Mouse (Mus musculus): ENCODE measurements at regions not wholly inside any gene's neighbourhood (a gene's known extent, or its start where the extent isn't known, plus 50 kb on each side); places are given as distances from the start of the nearest gene placed in this dataset.

DNA sequence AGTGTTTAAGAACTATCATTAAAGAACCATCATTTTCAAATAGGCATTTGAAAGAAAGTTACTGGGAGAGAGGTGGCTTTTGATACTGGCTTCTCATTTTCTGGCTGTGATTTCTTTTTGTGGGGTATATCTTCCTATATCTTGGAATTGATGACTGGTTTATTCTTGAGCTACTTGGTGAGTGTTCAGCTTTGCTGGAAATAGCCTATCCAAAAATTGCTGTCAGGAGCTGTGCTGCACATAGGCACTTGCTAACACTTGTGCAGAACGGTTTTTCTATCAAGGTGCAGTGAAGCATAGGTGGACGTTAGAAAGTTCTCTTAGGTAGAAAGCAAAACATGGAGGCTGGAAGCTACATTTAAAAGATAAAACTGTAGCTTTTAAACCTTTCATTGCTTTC, 108.9 kb upstream of the Tmem72 start:
- Histone ChIP-seq H3K9me3 (ENCODE audit: control insufficient read depth, low read length) (no peaks in the 10 kb centered on the region), H3K4me2 (ENCODE audit: low read length) (no peak overlapping the region), H3K27me3 (replicated peaks; ENCODE audit: control insufficient read depth, insufficient read depth, low read length) (no peaks in the 10 kb centered on the region), H3K27ac (ENCODE audit: low read depth) (no peak overlapping the region), H3K9ac (ENCODE audit: low read length) (no peak overlapping the region), H3K4me1 (replicated peaks; ENCODE audit: control insufficient read depth, insufficient read depth, low read length) (peaks cover 8% of the 10 kb centered on the region; the same call in 1 of the 2 replicates), H3K36me3 (ENCODE audit: control insufficient read depth, insufficient read depth, low read length) (no peaks in the 10 kb centered on the region), H3K4me3 (ENCODE audit: low read depth, low read length) (no peak overlapping the region)
- no peak for DNase-seq (ENCODE audit: low spot score)
- no peak for ATAC-seq (replicated peaks; ENCODE audit: low FRiP score, low TSS enrichment, low read depth)
- WGBS, result 91% methylated on average over 2 of the region's 2 CpGs

DNA sequence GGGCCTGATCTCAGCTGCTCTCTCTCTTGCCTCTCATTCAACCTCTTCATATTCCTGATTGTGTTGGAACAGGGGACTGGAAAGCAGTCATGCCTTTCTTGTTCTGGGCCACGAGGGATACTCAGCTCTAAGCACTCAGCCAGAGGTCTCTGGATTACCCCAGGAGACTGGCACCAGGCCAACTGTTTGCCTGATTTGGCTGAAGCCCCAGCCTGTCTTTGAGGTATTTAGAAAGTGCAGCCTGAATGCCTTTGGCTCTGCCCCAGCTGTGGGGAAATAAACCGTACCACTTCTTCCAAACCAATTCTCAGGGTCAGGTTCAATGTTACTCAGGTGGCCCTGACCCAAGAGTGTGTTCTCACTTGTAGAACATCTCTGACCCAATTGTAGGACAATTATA, 112.6 kb upstream of the Tmem72 start:
- 34% methylated on average over 2 of the region's 2 CpGs for WGBS
- no peak for ATAC-seq (replicated peaks; ENCODE audit: low FRiP score, low TSS enrichment, low read depth)
- H3K27me3 ChIP-seq (replicated peaks; ENCODE audit: control insufficient read depth, insufficient read depth, low read length), result no peaks in the 10 kb centered on the region

DNA sequence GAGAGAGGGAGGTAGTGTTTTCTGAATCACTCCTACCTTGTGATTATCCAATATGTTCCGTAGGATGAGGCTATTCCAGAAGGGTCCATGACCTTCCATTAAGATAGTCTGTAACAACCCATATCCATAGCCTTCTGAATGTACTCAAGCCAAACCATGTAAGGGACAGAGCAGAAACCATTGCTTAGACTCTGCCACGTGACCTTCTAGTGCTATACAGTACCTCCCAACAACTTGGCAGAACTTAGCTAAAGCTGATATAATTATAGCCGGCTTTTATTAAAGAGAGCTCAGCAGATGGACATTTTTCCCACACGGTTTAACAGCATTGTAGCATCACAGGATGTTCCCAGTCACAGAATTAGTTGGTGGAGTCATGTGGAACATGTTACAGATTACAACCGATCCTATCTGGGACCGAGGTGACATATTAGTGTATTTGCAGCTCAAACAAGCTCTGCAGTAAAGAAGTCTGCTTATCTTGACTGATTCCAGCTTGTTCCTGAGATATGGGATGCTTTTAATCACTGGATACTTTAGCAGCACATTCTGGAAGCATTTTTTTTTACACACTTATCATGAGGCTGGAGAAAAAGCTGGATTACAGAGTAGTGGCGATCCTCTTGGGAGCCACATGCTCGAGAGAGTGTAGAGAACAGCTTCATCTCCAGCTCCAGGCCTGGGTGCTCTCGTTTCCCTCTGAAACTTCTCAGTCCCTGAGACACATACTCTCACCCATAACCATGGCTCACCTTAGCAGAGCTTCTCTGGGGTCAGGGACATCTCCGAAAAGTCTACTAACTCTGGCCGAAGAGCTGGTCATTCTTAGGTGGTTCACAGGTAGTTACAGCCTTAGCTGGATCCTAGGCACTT, 129.5 kb upstream of the Tmem72 start:
- H3K9ac ChIP-seq (ENCODE audit: low read length), result no peak overlapping the region
- 60% methylated on average over 11 of the region's 11 CpGs for WGBS
- no peaks in the 10 kb centered on the region for H3K36me3 ChIP-seq (ENCODE audit: control insufficient read depth, insufficient read depth, low read length)
- H3K4me3 ChIP-seq (ENCODE audit: low read depth, low read length), result no peak overlapping the region
- H3K4me1 ChIP-seq (replicated peaks; ENCODE audit: control insufficient read depth, insufficient read depth, low read length), result no peaks in the 10 kb centered on the region
- H3K9me3 ChIP-seq (ENCODE audit: control insufficient read depth, low read length), result no peaks in the 10 kb centered on the region
- DNase-seq (ENCODE audit: low spot score) (no peak), ATAC-seq (replicated peaks; ENCODE audit: low FRiP score, low TSS enrichment, low read depth) (peak; percentile 47; the same call in 1 of the 2 replicates)
- H3K27ac ChIP-seq (ENCODE audit: low read depth), result no peak overlapping the region; the same call in 1 of the 2 replicates
- no peaks in the 10 kb centered on the region for H3K27me3 ChIP-seq (replicated peaks; ENCODE audit: control insufficient read depth, insufficient read depth, low read length)
- no peak overlapping the region for H3K4me2 ChIP-seq (ENCODE audit: low read length)

More for the DNA sequence above, 112.6 kb upstream of the Tmem72 start:
- DNase-seq (ENCODE audit: low spot score), result peak; percentile 55
- Histone ChIP-seq H3K9ac (ENCODE audit: low read length) (no peak overlapping the region), H3K27ac (ENCODE audit: low read depth) (no peak overlapping the region), H3K4me3 (ENCODE audit: low read depth, low read length) (no peak overlapping the region), H3K4me2 (ENCODE audit: low read length) (no peak overlapping the region), H3K36me3 (ENCODE audit: control insufficient read depth, insufficient read depth, low read length) (no peaks in the 10 kb centered on the region), H3K9me3 (ENCODE audit: control insufficient read depth, low read length) (no peaks in the 10 kb centered on the region), H3K4me1 (replicated peaks; ENCODE audit: control insufficient read depth, insufficient read depth, low read length) (0 out of 2 replicates have a peak, but pooled peaks cover 4% of the 10 kb centered on the region)

DNA sequence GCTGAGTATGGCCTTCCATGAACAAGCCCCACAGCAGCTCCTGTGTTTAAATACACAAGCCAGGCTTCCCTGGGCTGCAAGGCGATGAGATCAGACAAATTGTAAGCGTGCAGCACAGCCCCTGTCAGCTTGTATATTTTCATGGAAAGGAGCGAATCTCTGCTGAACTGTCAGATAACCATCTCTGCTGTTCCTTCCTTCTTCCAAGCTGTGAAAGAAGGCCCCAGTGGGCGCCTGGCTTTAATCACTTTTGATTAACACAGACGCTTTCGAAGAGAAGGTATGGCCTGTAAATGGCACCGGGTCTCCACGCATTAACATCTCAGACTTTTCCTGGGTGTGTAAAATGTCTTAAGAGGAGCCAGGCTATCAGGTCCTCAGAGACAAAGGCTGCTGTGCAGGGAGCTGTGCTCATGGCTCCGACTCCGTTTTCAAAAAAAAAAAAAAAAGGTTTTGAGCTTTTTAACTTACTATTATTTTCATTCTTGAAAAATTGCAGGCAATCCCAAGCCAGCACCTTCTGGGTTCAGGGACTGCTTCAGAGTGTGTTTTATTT, 131.9 kb upstream of the Tmem72 start:
- Histone ChIP-seq H3K4me1 (replicated peaks; ENCODE audit: control insufficient read depth, insufficient read depth, low read length) (no peaks in the 10 kb centered on the region), H3K4me2 (ENCODE audit: low read length) (no peak overlapping the region), H3K9me3 (ENCODE audit: control insufficient read depth, low read length) (no peaks in the 10 kb centered on the region), H3K9ac (ENCODE audit: low read length) (no peak overlapping the region), H3K27me3 (replicated peaks; ENCODE audit: control insufficient read depth, insufficient read depth, low read length) (no peaks in the 10 kb centered on the region), H3K27ac (ENCODE audit: low read depth) (peak overlapping the region; percentile 54), H3K36me3 (ENCODE audit: control insufficient read depth, insufficient read depth, low read length) (no peaks in the 10 kb centered on the region), H3K4me3 (ENCODE audit: low read depth, low read length) (no peak overlapping the region)
- WGBS, result 30% methylated on average over 10 of the region's 10 CpGs
- peak; percentile 71 for ATAC-seq (replicated peaks; ENCODE audit: low FRiP score, low TSS enrichment, low read depth)
- DNase-seq (ENCODE audit: low spot score), result peak; percentile 58

DNA sequence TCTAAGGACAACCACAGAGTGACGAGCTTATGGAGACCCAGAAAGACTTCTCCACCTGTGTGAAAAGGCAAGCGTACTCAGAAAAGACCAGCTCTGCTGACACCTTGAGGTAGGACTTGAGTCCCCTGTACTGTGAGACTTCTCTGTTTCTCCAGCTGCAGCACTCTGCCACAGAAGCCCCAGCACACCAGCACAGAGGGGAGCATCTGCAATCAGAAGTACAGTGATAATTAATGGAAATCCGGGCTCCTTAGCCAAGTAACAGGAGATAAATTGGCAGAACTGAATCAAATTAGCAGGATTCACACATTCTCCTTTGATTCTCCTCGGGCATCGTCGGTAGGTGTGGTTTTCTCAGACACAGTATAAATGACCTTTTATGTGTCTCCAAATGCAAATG, 137.3 kb upstream of the Tmem72 start:
- Histone ChIP-seq H3K9me3 (ENCODE audit: control insufficient read depth, low read length) (no peaks in the 10 kb centered on the region), H3K27me3 (replicated peaks; ENCODE audit: control insufficient read depth, insufficient read depth, low read length) (no peaks in the 10 kb centered on the region), H3K36me3 (ENCODE audit: control insufficient read depth, insufficient read depth, low read length) (no peaks in the 10 kb centered on the region), H3K27ac (ENCODE audit: low read depth) (no peak overlapping the region), H3K4me1 (replicated peaks; ENCODE audit: control insufficient read depth, insufficient read depth, low read length) (no peaks in the 10 kb centered on the region), H3K4me2 (ENCODE audit: low read length) (no peak overlapping the region), H3K9ac (ENCODE audit: low read length) (no peak overlapping the region), H3K4me3 (ENCODE audit: low read depth, low read length) (no peak overlapping the region)
- ATAC-seq (replicated peaks; ENCODE audit: low FRiP score, low TSS enrichment, low read depth) (no peak), DNase-seq (ENCODE audit: low spot score) (no peak)
- 77% methylated on average over 6 of the region's 6 CpGs for WGBS

DNA sequence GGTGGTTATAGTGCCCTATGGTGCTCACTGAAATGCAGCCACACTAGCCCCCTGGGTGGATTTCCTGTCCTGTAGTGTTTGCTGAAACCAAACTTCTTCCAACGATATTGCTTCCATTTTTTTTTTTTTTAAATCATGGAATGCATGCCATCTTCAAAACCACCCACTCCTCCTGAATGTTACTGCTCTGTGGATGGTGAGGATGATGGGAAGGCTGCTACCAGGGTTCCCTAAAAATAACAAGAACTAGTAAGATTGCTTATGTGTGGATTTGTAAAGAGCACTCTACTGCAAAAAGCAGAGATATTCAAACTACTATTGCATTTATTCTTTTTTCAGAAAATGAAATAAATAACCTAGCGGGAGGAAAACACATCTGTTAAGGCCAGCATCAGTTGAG, 139.4 kb upstream of the Tmem72 start:
- ATAC-seq (replicated peaks; ENCODE audit: low FRiP score, low TSS enrichment, low read depth), result no peak
- Histone ChIP-seq H3K4me2 (ENCODE audit: low read length) (no peak overlapping the region), H3K9me3 (ENCODE audit: control insufficient read depth, low read length) (no peaks in the 10 kb centered on the region), H3K27ac (ENCODE audit: low read depth) (no peak overlapping the region), H3K36me3 (ENCODE audit: control insufficient read depth, insufficient read depth, low read length) (no peaks in the 10 kb centered on the region), H3K4me3 (ENCODE audit: low read depth, low read length) (no peak overlapping the region), H3K27me3 (replicated peaks; ENCODE audit: control insufficient read depth, insufficient read depth, low read length) (no peaks in the 10 kb centered on the region), H3K4me1 (replicated peaks; ENCODE audit: control insufficient read depth, insufficient read depth, low read length) (no peaks in the 10 kb centered on the region), H3K9ac (ENCODE audit: low read length) (no peak overlapping the region)
- DNase-seq (ENCODE audit: low spot score), result no peak
- 72% methylated on average over 2 of the region's 2 CpGs for WGBS

DNA sequence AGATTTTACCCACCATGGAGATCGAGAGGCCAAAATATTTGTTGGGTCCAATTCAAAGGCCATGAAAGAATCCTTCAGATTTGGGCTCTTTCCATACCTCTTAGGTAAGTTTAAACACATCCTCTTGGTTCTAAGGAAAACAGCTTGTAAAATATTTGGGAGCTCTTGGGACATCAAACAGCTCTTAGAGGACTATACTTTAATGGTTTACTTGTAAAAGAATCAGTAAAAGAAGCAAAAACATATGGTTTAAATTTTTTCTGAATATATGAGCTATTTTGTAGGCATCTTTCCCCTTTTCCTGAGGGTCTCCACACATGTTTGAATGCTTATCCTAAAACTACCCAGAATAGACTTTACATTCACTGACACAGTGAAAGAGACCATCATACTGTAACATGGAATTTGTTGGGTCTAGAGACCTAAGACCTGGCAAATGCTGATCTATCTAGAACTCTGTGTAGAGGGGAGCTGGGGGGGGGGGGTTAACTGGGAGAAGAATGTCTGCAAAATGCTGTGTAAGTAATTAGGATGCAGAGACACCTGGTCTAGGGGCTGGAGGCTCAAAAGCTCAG, 140.3 kb upstream of the Tmem72 start:
- Histone ChIP-seq H3K4me2 (ENCODE audit: low read length) (no peak overlapping the region), H3K4me3 (ENCODE audit: low read depth, low read length) (no peak overlapping the region), H3K27me3 (replicated peaks; ENCODE audit: control insufficient read depth, insufficient read depth, low read length) (no peaks in the 10 kb centered on the region), H3K36me3 (ENCODE audit: control insufficient read depth, insufficient read depth, low read length) (no peaks in the 10 kb centered on the region), H3K27ac (ENCODE audit: low read depth) (no peak overlapping the region), H3K4me1 (replicated peaks; ENCODE audit: control insufficient read depth, insufficient read depth, low read length) (no peaks in the 10 kb centered on the region), H3K9me3 (ENCODE audit: control insufficient read depth, low read length) (no peaks in the 10 kb centered on the region), H3K9ac (ENCODE audit: low read length) (no peak overlapping the region)
- no peak for DNase-seq (ENCODE audit: low spot score)
- no peak for ATAC-seq (replicated peaks; ENCODE audit: low FRiP score, low TSS enrichment, low read depth)
- WGBS, result 87% methylated on average over 1 of the region's 1 CpGs

DNA sequence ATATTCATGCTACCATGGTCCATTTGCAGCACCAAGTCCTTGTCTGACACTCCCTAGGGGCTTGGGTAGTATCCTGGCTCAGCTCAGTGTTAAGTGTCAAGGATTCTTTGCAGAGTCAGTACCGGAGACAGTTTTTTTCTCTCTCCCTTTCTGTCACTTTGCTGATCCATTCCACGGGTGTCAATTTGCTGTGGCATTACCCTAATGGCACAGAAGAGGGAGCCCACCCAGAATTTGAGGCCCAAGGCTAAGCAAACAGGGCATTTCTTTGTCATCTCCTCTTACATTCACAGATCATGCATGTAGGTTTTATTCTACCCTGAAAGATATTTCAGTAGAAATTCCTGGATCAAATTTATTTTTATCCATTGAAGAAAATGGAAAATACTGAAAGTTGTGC, 146.4 kb upstream of the Tmem72 start:
- Histone ChIP-seq H3K4me3 (ENCODE audit: low read depth, low read length) (no peak overlapping the region), H3K4me2 (ENCODE audit: low read length) (no peak overlapping the region), H3K9ac (ENCODE audit: low read length) (no peak overlapping the region), H3K36me3 (ENCODE audit: control insufficient read depth, insufficient read depth, low read length) (no peaks in the 10 kb centered on the region), H3K4me1 (replicated peaks; ENCODE audit: control insufficient read depth, insufficient read depth, low read length) (no peaks in the 10 kb centered on the region), H3K27ac (ENCODE audit: low read depth) (no peak overlapping the region), H3K27me3 (replicated peaks; ENCODE audit: control insufficient read depth, insufficient read depth, low read length) (no peaks in the 10 kb centered on the region), H3K9me3 (ENCODE audit: control insufficient read depth, low read length) (no peaks in the 10 kb centered on the region)
- ATAC-seq (replicated peaks; ENCODE audit: low FRiP score, low TSS enrichment, low read depth) (no peak), DNase-seq (ENCODE audit: low spot score) (no peak)
- 48% methylated on average over 2 of the region's 2 CpGs for WGBS

Measured in intestine, embryonic 14.5 days (tissue).